Mouse (Mus musculus) ovary, adult 18-20 months (tissue): ENCODE measurements around the gene Tmem50a.

Source experiments
- DNase-seq: peaks from one replicate; pipeline ENCODE4 v3.0.0; 2022; ENCODE audit warnings: low spot score, mixed read lengths

Gene Tmem50a

GRCm38 (mm10) chr4:134914864-134915209, at the start of gene Tmem50a:
TSS of gene Tmem50a (minus strand) at chr4:134915024.
- DNase-seq = peak; percentile 89

- DNase-seq = no peak
Observed at GRCm38 (mm10) chr4:134963021-134963776, 48.4 kb upstream of the Tmem50a start.

GRCm38 (mm10) chr4:134956328-134956727, 41.5 kb upstream of the Tmem50a start:
- DNase-seq = peak; percentile 18

GRCm38 (mm10) chr4:134955845-134956244, 41.0 kb upstream of the Tmem50a start:
- no peak for DNase-seq

- DNase-seq = no peak
Observed at GRCm38 (mm10) chr4:134955196-134955595, 40.4 kb upstream of the Tmem50a start.

DNA sequence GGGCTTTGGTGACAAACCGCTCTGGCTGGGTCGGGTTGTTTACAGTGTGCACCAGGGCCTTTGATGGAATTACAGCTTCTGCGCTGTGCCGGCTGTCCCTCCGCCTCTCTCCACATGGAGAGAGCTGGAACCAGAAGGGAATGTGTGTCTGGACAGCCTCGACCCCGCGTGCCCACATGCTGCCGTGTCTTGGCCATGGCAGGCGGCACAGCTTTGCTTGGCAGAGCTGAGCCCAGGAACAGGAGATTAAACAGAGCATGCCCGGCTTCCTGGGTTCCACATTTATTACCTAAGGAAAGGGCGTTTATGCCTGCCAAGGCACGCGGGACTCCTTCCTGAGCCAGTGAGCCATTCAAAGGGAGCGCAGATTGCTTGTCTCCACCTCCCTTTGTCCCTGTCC, 39.6 kb upstream of the Tmem50a start:
- DNase-seq = no peak

DNA sequence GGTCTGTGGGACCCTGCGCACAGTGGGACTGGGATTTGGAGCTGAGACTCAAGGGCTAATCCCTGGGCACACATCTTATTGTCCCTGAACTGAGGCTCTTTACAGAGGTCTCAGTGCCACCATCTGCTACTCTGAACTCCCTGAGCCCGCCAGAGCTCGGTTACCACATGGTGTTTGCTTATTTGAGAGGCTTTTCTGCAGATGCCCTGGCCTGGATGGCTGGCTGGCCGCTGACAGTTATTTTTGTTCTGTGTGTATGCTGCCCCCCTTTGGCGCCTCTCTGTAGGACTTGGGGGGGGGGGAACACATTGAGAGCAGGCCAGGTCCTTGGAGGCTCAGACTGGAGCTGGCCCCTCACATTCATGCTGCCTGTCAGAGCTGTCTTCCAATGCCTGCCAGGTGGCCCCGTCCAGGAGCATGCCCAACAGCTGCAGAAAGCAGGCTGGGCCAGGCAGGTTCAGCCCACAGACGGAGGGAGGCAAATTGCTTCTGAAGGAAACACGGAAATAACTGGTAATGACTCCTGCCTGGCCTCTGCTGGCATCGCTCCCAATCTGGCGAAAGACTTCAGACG, 35.8 kb upstream of the Tmem50a start:
- DNase-seq = no peak

- peak; percentile 47 for DNase-seq
Observed at GRCm38 (mm10) chr4:134946024-134946744, 31.4 kb upstream of the Tmem50a start.

DNA sequence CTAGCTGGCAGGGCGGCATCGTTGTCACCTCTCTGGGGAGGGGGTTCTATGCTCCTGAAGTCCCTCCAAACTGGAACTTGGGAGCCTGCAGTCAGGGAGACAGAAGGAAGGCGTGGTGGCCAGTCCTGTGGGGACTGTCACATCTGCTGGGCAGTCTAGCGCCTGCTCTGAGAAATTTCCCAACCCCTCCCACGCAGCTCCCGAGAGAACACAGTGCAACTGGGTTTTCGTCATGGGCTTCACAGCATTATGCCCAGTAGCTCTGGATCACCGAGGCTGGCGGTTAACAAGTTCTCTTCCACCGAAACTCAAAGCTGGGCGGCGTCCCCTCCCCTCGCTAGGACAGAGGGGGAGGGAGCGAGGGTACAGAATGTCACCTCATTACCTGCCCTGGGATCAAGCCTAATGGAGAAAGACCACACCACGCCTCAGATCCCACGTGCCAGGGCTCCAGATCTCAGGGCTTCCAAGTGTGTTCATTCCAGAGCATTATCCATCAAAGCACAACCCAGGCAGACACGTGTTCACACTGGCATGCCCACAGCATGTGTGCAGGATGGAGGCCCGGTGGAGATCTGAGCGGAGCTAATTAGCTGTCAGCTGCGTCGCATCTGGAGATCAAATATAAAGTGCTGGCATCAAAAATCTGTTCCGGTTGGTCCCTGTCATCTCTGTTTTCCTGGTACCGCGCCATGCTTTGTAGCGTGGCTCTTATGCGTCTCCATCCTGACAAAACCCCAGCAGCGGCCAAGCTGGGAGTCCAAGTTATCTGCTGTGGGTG, 29.1 kb upstream of the Tmem50a start:
- no peak for DNase-seq

GRCm38 (mm10) chr4:134939900-134940299, 25.1 kb upstream of the Tmem50a start:
- DNase-seq = no peak

DNA sequence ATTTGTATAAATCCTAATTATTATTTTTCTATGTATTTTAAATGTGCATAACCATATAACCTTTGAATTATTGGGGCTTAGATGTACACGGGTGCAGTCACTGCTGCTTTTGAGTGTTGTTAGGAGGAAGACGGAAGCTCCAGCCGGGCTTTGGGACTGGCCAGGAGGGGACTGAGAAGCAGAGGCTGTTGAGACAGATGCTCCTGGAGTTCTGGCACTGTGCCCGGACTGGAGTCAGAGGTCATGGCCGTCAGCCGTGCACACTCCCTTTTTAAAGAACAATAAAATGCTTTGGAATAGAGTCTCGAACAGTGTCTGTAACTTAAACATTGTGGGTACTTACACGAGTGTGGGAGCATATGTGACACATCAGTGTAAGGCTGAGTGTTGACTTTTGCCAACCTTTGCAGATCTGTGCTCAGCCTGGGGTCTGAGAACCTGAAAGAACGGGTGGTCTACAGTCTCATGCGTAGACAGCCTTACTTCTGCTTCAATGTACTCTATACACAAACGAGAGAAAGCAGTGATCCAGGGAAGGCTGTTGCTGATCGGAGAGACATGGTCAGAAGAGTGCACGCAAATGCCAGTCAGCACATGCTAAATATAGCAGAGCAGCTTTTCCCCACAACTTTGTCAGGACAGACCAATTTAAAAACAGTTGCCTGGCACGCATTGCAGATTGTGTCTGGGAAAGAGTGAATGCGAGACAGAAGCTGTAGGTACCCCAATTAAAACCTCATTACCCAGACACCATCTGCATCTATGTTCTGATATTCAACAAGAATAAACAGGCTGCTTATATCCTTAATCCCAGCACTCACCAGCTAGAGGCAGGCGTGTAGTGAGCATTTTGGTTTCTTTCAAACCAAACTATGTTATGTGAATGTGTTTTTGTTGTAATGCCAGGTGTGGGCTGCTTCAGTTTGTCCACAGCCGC, 22.7 kb upstream of the Tmem50a start:
- DNase-seq = no peak

GRCm38 (mm10) chr4:134930684-134931481, 16.1 kb upstream of the Tmem50a start, which contains the start of gene Syf2:
TSS of gene Syf2 (plus strand) at chr4:134930898.
- DNase-seq = peak; percentile 91

- DNase-seq = no peak
Observed at GRCm38 (mm10) chr4:134930190-134930589, 15.4 kb upstream of the Tmem50a start.

GRCm38 (mm10) chr4:134929536-134929935, 14.7 kb upstream of the Tmem50a start:
- no peak for DNase-seq

GRCm38 (mm10) chr4:134928464-134928836, 13.6 kb upstream of the Tmem50a start:
- DNase-seq = no peak

- DNase-seq = no peak
Observed at GRCm38 (mm10) chr4:134927815-134928463, 13.1 kb upstream of the Tmem50a start.

GRCm38 (mm10) chr4:134925206-134925605, 10.4 kb upstream of the Tmem50a start:
- no peak for DNase-seq

GRCm38 (mm10) chr4:134924019-134924741, 9.4 kb upstream of the Tmem50a start:
- peak; percentile 63 for DNase-seq
